Mouse (Mus musculus): ENCODE data around the gene Mr1. TPM values are rescaled to one million over a fixed set of nuclear protein-coding genes. Genes with fewer than 3 reads are reported as not detected.
"Not testable (repeated sequence)": the region's sequence is repeated elsewhere in the genome, so short reads cannot be mapped to it uniquely, and the experiment has no call there.

The Mr1 gene
- polyA plus RNA-seq (2016; fragmentation: Nextera tagmentation; extraction: Ambion mirVana): 0.49 and 0.62 TPM in 2 replicates

- Histone ChIP-seq H3K4me2 (peak within 1 kb of the TSS; percentile 38), H3K4me1 (no peaks in the 10 kb centered on the region; the same call in 1 of the 2 replicates), H3K27me3 (replicated peaks) (no peaks in the 10 kb centered on the region), H3K9me3 (replicated peaks) (no peaks in the 10 kb centered on the region), H3K36me3 (no peaks in the 10 kb centered on the region), H3K4me3 (no peak within 1 kb of the TSS), H3K9ac (no peak within 1 kb of the TSS), H3K27ac (no peak within 1 kb of the TSS)
- 0 out of 2 replicates have a peak, but pooled peaks have one; percentile 54 for ATAC-seq
- 54% methylated on average over 8 of the region's 8 CpGs for WGBS (ENCODE audit: insufficient replicate concordance)
These were observed at the start of gene Mr1 for GRCm38 (mm10) chr1:155146572-155146980. Gene Mr1, minus strand, starts transcription at chr1:155146814.

DNA sequence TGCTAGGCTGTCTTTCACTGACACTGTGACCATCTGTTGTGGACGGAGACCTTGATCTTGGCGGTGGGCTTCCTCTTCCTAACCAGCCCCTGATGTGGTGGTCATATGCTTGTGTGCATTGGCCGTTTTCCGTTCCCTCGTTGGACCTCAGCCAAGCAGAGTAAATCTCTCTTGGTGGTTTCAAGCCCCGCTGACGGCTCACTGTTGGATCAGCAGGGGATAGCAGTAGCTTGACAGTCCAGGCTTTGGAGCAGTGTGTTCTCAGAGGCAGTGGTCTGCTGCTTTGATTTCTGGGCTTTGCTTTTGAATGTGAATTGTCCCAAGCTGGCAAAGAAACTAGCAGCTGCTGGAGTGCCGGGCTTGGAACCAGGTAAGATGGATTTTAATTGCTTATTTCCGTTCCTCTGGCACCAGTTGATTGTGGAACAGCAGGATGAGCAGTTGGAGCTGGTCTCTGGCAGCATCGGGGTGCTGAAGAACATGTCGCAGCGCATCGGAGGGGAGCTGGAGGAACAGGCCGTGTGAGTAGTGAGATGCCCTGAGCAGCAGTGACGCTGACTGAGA lies 46.3 kb upstream of the Mr1 start:
- no peaks in the 10 kb centered on the region for H3K4me1 ChIP-seq
- H3K27me3 ChIP-seq (replicated peaks): no peaks in the 10 kb centered on the region
- no peaks in the 10 kb centered on the region for H3K9me3 ChIP-seq (replicated peaks)
- no peak overlapping the region for H3K27ac ChIP-seq
- no peak overlapping the region for H3K4me2 ChIP-seq
- H3K4me3 ChIP-seq: no peak overlapping the region
- no peak overlapping the region for H3K9ac ChIP-seq
- peaks cover 43% of the 10 kb centered on the region for H3K36me3 ChIP-seq
- WGBS (ENCODE audit: insufficient replicate concordance): 85% methylated on average over 15 of the region's 15 CpGs
- no peak for ATAC-seq

DNA sequence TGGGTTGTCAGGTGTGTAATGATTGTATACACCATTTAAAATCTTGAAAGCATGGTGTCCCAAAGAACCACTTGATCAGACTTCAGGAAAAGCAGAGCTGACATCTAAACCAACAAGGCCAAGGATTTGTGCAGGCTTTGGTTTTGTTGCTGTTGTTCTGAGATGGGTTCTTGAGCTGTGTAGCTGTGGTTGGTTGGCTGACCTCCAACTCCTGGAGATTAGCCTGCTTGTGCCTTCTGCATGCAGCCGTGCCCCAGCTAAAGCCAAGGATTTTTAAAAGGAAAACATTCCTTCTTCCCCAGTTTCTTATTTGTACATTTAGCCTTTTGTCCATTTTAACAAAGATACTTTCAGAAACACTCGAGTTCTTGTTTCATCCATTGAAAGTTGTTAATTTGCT lies 45.1 kb upstream of the Mr1 start:
- no peak overlapping the region for H3K9ac ChIP-seq
- WGBS (ENCODE audit: insufficient replicate concordance): 73% methylated on average over 2 of the region's 2 CpGs
- H3K4me1 ChIP-seq: no peaks in the 10 kb centered on the region
- H3K4me2 ChIP-seq: no peak overlapping the region
- no peak overlapping the region for H3K4me3 ChIP-seq
- no peaks in the 10 kb centered on the region for H3K27me3 ChIP-seq (replicated peaks)
- H3K9me3 ChIP-seq (replicated peaks): no peaks in the 10 kb centered on the region
- H3K27ac ChIP-seq: no peak overlapping the region
- ATAC-seq: no peak
- H3K36me3 ChIP-seq: peaks cover 46% of the 10 kb centered on the region

GRCm38 (mm10) chr1:155191219-155191618 lies 44.6 kb upstream of the Mr1 start:
- H3K4me2 ChIP-seq: no peak overlapping the region
- H3K9me3 ChIP-seq (replicated peaks): no peaks in the 10 kb centered on the region
- H3K36me3 ChIP-seq: peaks cover 46% of the 10 kb centered on the region
- H3K27ac ChIP-seq: no peak overlapping the region
- WGBS (ENCODE audit: insufficient replicate concordance): 81% methylated on average over 8 of the region's 8 CpGs
- ATAC-seq: no peak
- no peak overlapping the region for H3K4me3 ChIP-seq
- H3K9ac ChIP-seq: no peak overlapping the region
- no peaks in the 10 kb centered on the region for H3K4me1 ChIP-seq
- H3K27me3 ChIP-seq (replicated peaks): no peaks in the 10 kb centered on the region

- Histone ChIP-seq H3K4me3 (no peak overlapping the region), H3K27ac (no peak overlapping the region), H3K4me1 (no peaks in the 10 kb centered on the region), H3K4me2 (no peak overlapping the region), H3K36me3 (peaks cover 46% of the 10 kb centered on the region), H3K27me3 (replicated peaks) (no peaks in the 10 kb centered on the region), H3K9ac (no peak overlapping the region), H3K9me3 (replicated peaks) (no peaks in the 10 kb centered on the region)
- WGBS (ENCODE audit: insufficient replicate concordance): 70% methylated on average over 4 of the region's 4 CpGs
- no peak for ATAC-seq
These were observed 42.0 kb upstream of the Mr1 start for GRCm38 (mm10) chr1:155188656-155189055.

- no peaks in the 10 kb centered on the region for H3K9me3 ChIP-seq (replicated peaks)
- 86% methylated on average over 3 of the region's 3 CpGs for WGBS (ENCODE audit: insufficient replicate concordance)
- no peak overlapping the region for H3K9ac ChIP-seq
- no peak for ATAC-seq
- H3K4me3 ChIP-seq: no peak overlapping the region
- H3K27ac ChIP-seq: no peak overlapping the region
- peaks cover 6% of the 10 kb centered on the region; the same call in 1 of the 2 replicates for H3K4me1 ChIP-seq
- H3K27me3 ChIP-seq (replicated peaks): no peaks in the 10 kb centered on the region
- H3K4me2 ChIP-seq: no peak overlapping the region
- peaks cover 37% of the 10 kb centered on the region for H3K36me3 ChIP-seq
These were observed 37.6 kb upstream of the Mr1 start for GRCm38 (mm10) chr1:155184191-155184590.

GRCm38 (mm10) chr1:155178192-155178924 lies 31.7 kb upstream of the Mr1 start:
- no peak for ATAC-seq
- Histone ChIP-seq H3K27me3 (replicated peaks) (no peaks in the 10 kb centered on the region), H3K4me1 (peaks cover 6% of the 10 kb centered on the region; the same call in 1 of the 2 replicates), H3K9me3 (replicated peaks) (no peaks in the 10 kb centered on the region), H3K4me3 (no peak overlapping the region), H3K27ac (no peak overlapping the region), H3K4me2 (no peak overlapping the region), H3K36me3 (peaks cover 29% of the 10 kb centered on the region; the same call in 1 of the 2 replicates), H3K9ac (no peak overlapping the region)
- WGBS (ENCODE audit: insufficient replicate concordance): 76% methylated on average over 2 of the region's 2 CpGs

DNA sequence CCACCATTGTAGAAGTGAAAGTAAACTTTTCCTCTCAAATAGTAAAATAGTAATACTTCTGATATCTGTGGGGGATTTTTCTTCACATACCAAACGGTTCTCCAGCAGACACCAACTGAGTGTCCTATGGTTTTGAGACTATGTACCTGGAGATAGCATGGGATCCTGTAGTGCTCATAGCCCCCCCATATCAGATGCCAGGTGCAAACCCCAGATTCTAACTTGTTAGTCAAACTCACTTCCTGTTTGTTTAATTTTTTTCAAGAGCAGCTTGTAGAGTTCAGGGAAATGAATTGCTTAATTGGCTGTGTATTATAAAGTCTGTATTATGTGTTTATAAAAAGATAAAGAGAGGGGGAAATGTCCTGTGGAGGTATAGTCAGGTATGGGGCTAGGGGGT lies 27.8 kb upstream of the Mr1 start:
- ATAC-seq: no peak
- Histone ChIP-seq H3K4me3 (no peak overlapping the region), H3K9me3 (replicated peaks) (no peaks in the 10 kb centered on the region), H3K36me3 (peaks cover 18% of the 10 kb centered on the region; the same call in 1 of the 2 replicates), H3K27ac (no peak overlapping the region), H3K9ac (no peak overlapping the region), H3K4me1 (peaks cover 13% of the 10 kb centered on the region; the same call in 1 of the 2 replicates), H3K4me2 (no peak overlapping the region), H3K27me3 (replicated peaks) (no peaks in the 10 kb centered on the region)
- WGBS (ENCODE audit: insufficient replicate concordance): 65% methylated on average over 1 of the region's 1 CpGs

DNA sequence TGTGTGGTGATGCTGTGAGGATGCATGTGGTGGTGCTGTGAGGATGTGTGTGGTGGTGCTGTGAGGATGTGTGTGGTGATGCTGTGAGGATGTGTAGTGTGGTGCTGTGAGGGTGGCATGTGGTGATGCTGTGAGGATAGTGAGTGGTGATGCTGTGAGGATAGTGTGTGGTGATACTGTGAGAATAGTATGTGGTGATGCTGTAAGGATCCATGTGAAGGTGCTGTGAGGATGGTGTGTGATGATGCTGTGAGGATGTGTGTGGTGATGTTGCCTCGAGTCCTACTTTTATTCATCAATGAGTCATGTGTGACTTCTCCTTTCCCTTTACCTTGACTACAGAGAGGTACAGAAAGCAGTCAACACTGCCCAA lies 27.0 kb upstream of the Mr1 start:
- Histone ChIP-seq H3K36me3 (peaks cover 12% of the 10 kb centered on the region; the same call in 1 of the 2 replicates), H3K4me1 (peaks cover 16% of the 10 kb centered on the region; the same call in 1 of the 2 replicates)
- not testable (repeated sequence) for ATAC-seq; H3K27ac ChIP-seq; H3K9ac ChIP-seq; H3K4me3 ChIP-seq; H3K4me2 ChIP-seq; H3K9me3 ChIP-seq (replicated peaks); H3K27me3 ChIP-seq (replicated peaks)
- WGBS (ENCODE audit: insufficient replicate concordance): 62% methylated on average over 1 of the region's 1 CpGs

GRCm38 (mm10) chr1:155172895-155173643 lies 26.5 kb upstream of the Mr1 start:
- peaks cover 10% of the 10 kb centered on the region; the same call in 1 of the 2 replicates for H3K36me3 ChIP-seq
- ATAC-seq: no peak
- no peak overlapping the region for H3K27ac ChIP-seq
- H3K4me1 ChIP-seq: peaks cover 16% of the 10 kb centered on the region; the same call in 1 of the 2 replicates
- 76% methylated on average over 3 of the region's 3 CpGs for WGBS (ENCODE audit: insufficient replicate concordance)
- H3K4me3 ChIP-seq: no peak overlapping the region
- no peak overlapping the region for H3K4me2 ChIP-seq
- H3K27me3 ChIP-seq (replicated peaks): no peaks in the 10 kb centered on the region
- H3K9me3 ChIP-seq (replicated peaks): no peaks in the 10 kb centered on the region
- H3K9ac ChIP-seq: no peak overlapping the region

GRCm38 (mm10) chr1:155169935-155170334 lies 23.3 kb upstream of the Mr1 start:
- no peak for ATAC-seq
- no peaks in the 10 kb centered on the region for H3K36me3 ChIP-seq
- no peaks in the 10 kb centered on the region for H3K9me3 ChIP-seq (replicated peaks)
- no peak overlapping the region for H3K4me3 ChIP-seq
- H3K27ac ChIP-seq: no peak overlapping the region
- H3K4me2 ChIP-seq: no peak overlapping the region
- H3K9ac ChIP-seq: no peak overlapping the region
- H3K27me3 ChIP-seq (replicated peaks): no peaks in the 10 kb centered on the region
- peaks cover 18% of the 10 kb centered on the region; the same call in 1 of the 2 replicates for H3K4me1 ChIP-seq

- WGBS (ENCODE audit: insufficient replicate concordance): 79% methylated on average over 3 of the region's 3 CpGs
- H3K27ac ChIP-seq: no peak overlapping the region
These were observed 20.8 kb upstream of the Mr1 start for GRCm38 (mm10) chr1:155167453-155167852.

More at GRCm38 (mm10) chr1:155167453-155167852, 20.8 kb upstream of the Mr1 start:
- Histone ChIP-seq H3K4me2 (no peak overlapping the region), H3K4me3 (no peak overlapping the region), H3K36me3 (no peaks in the 10 kb centered on the region), H3K9me3 (replicated peaks) (no peaks in the 10 kb centered on the region), H3K9ac (no peak overlapping the region), H3K4me1 (peaks cover 34% of the 10 kb centered on the region), H3K27me3 (replicated peaks) (no peaks in the 10 kb centered on the region)
- no peak for ATAC-seq
